Mouse (Mus musculus) limb, embryonic 11.5 days (tissue): ENCODE data around the gene Pak4. TPM values are rescaled to one million over a fixed set of nuclear protein-coding genes. Genes with fewer than 3 reads are reported as not detected.
A peak's percentile ranks its signal among the peaks of the same experiment; 100 is the strongest.

ENCODE experiments used
- ATAC-seq: fragments of 200-750 bp; cut with Nextera tagmentation; 2 replicates; pipeline ENCODE4 v1.8.0; 2017; ENCODE audit warnings: low read depth; ENCODE audit not compliant: insufficient number of reproducible peaks, low FRiP score, low TSS enrichment
- DNase-seq: peaks from one replicate; pipeline ENCODE4 v3.0.0-alpha.2; 2015; ENCODE audit warnings: low spot score
- H3K27ac ChIP-seq: fragments of 300-500 bp; sonication (generic); replicated peaks from 2 replicates; pipeline ENCODE4 v1.5.1; 2014; ENCODE audit warnings: low read depth, mild to moderate bottlenecking, low read length
- H3K27me3 ChIP-seq: fragments of 300-500 bp; sonication (generic); 2 replicates; pipeline ENCODE4 v1.6.1; 2014; ENCODE audit warnings: mild to moderate bottlenecking, low read length, mixed read lengths; ENCODE audit not compliant: control insufficient read depth, insufficient read depth
- H3K36me3 ChIP-seq: fragments of 300-500 bp; sonication (generic); 2 replicates; pipeline ENCODE4 v1.6.1; 2014; ENCODE audit warnings: mild to moderate bottlenecking, low read length, moderate library complexity, mixed read lengths; ENCODE audit not compliant: control insufficient read depth, insufficient read depth
- H3K4me1 ChIP-seq: fragments of 300-500 bp; sonication (generic); 2 replicates; pipeline ENCODE4 v1.6.1; 2014; ENCODE audit warnings: low read length, mixed read lengths; ENCODE audit not compliant: control insufficient read depth, insufficient read depth
- H3K4me2 ChIP-seq: fragments of 300-500 bp; sonication (generic); 2 replicates; pipeline ENCODE4 v1.6.1; 2014; ENCODE audit warnings: low read depth, mild to moderate bottlenecking, moderate library complexity; ENCODE audit not compliant: severe bottlenecking
- H3K4me3 ChIP-seq: fragments of 300-500 bp; sonication (generic); 2 replicates; pipeline ENCODE4 v1.5.1; 2014; ENCODE audit warnings: low read depth, low read length
- H3K9ac ChIP-seq: fragments of 300-500 bp; sonication (generic); 2 replicates; pipeline ENCODE4 v1.6.1; 2014; ENCODE audit warnings: mild to moderate bottlenecking, low read length
- H3K9me3 ChIP-seq: fragments of 300-500 bp; sonication (generic); 2 replicates; pipeline ENCODE4 v1.6.1; 2016; ENCODE audit warnings: low read length; ENCODE audit not compliant: control insufficient read depth
- WGBS: fragments of 180-500 bp; shearing (Covaris S2); extraction: QIAGEN DNeasy Blood & Tissue Kit; methylation state at CpG from one replicate; pipeline ENCODE4 v1.1.7; 2014; 5-methylcytosine and 5-hydroxymethylcytosine counted together
- polyA plus RNA-seq: library from polyadenylated mRNA; unstranded; fragments of >200 nt; fragmentation: Nextera tagmentation; extraction: Ambion mirVana; gene quantifications from 2 replicates; pipeline ENCODE4 v1.2.1, GENCODE M21; 2014

The Pak4 gene
- polyA plus RNA-seq, 1 experiment from 2014 or later = 37.4 TPM

GRCm38 (mm10) chr7:28575597-28575996 is 22.4 kb downstream of the Pak4 start:
- 91% methylated on average over 11 of the region's 11 CpGs for WGBS
- no peak overlapping the region for H3K9ac ChIP-seq
- DNase-seq (no peak), ATAC-seq (no peak)
- no peaks in the 10 kb centered on the region for H3K36me3 ChIP-seq
- no peak overlapping the region for H3K27ac ChIP-seq
- no peaks in the 10 kb centered on the region for H3K4me1 ChIP-seq
- H3K4me2 ChIP-seq = no peak overlapping the region
- H3K27me3 ChIP-seq = no peaks in the 10 kb centered on the region
- no peak overlapping the region for H3K4me3 ChIP-seq
- no peaks in the 10 kb centered on the region for H3K9me3 ChIP-seq

- Histone ChIP-seq H3K4me3 (no peak overlapping the region), H3K9ac (no peak overlapping the region), H3K27me3 (no peaks in the 10 kb centered on the region), H3K4me1 (no peaks in the 10 kb centered on the region), H3K27ac (no peak overlapping the region), H3K4me2 (no peak overlapping the region), H3K36me3 (no peaks in the 10 kb centered on the region), H3K9me3 (no peaks in the 10 kb centered on the region)
- no peak for DNase-seq
- no peak for ATAC-seq
- WGBS = 97% methylated on average over 3 of the region's 3 CpGs
Measured at GRCm38 (mm10) chr7:28573236-28573635, 24.7 kb downstream of the Pak4 start.

DNA sequence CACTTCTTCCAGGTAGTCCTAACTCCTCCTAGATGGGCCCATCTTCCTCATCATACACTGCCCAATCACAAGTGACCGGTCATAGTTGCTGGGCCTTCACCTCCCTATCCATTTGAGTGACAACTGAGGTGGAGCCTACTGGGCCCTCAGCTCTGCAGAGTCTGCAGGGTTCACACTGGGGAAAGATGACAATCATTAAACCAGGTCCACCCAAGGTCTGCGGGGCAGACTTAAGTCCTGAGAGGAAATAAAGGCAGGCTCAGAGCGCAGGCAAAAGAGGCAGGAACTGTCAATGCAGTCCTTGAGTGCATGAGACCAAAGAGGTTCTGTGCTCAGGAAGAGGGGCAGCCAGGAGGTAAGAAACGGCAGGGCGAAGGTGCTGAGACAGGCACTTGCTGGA is 25.3 kb downstream of the Pak4 start:
- H3K9ac ChIP-seq = no peak overlapping the region
- no peak overlapping the region for H3K27ac ChIP-seq
- H3K9me3 ChIP-seq = no peaks in the 10 kb centered on the region
- peaks cover under 1% of the 10 kb centered on the region for H3K36me3 ChIP-seq
- ATAC-seq = no peak
- no peak for DNase-seq
- H3K4me2 ChIP-seq = no peak overlapping the region
- no peak overlapping the region for H3K4me3 ChIP-seq
- WGBS = 85% methylated on average over 5 of the region's 5 CpGs
- H3K4me1 ChIP-seq = no peaks in the 10 kb centered on the region
- no peaks in the 10 kb centered on the region for H3K27me3 ChIP-seq

- no peak overlapping the region for H3K4me2 ChIP-seq
- H3K9me3 ChIP-seq = no peaks in the 10 kb centered on the region
- H3K36me3 ChIP-seq = peaks cover 7% of the 10 kb centered on the region
- DNase-seq = no peak
- no peak overlapping the region for H3K4me3 ChIP-seq
- 0 out of 2 replicates have a peak overlapping the region, but pooled peaks have one; percentile 1 for H3K9ac ChIP-seq
- 49% methylated on average over 5 of the region's 5 CpGs for WGBS
- H3K27ac ChIP-seq = no peak overlapping the region
- no peaks in the 10 kb centered on the region for H3K4me1 ChIP-seq
- no peak for ATAC-seq
- no peaks in the 10 kb centered on the region for H3K27me3 ChIP-seq
Measured at GRCm38 (mm10) chr7:28570982-28571682, 26.9 kb downstream of the Pak4 start.

DNA sequence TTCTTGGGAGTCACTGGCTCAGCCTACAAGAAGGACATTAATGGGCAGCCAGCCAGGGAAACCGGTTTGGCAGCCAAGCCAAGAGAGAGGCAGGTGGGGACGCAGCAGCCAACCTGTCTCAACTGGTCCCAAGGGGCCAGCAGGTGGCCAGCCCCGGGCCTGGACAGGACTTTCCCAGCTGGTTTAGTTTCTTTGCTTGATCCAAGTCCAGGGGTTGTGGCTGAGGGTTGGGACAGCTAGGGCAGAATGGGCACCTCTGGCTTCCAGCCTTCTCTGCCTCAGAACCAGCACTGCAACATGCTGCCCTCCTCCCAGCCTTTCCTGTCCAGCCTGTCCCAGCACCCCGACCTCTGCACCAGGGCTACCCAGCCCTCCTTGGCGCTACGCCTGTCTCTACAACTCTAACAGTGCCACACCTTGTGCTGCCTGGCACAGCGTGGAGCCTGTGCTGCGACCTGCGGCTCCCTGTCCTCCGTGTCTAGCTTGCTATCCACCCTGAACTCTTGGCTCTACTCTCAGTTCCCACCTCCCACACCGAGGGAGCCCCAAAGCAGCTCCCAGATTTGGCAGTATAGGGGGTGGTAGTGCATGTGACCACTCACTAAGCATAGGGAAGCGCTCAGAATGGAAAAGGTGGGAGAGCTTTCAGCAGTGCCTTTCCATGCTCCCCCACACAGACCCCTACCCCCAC is 27.5 kb downstream of the Pak4 start:
- Histone ChIP-seq H3K9me3 (no peaks in the 10 kb centered on the region), H3K9ac (0 out of 2 replicates have a peak overlapping the region, but pooled peaks have one; percentile 1), H3K4me3 (no peak overlapping the region), H3K27me3 (no peaks in the 10 kb centered on the region), H3K4me2 (no peak overlapping the region), H3K27ac (no peak overlapping the region), H3K36me3 (peaks cover 7% of the 10 kb centered on the region), H3K4me1 (no peaks in the 10 kb centered on the region)
- no peak for ATAC-seq
- WGBS = 76% methylated on average over 12 of the region's 12 CpGs
- DNase-seq = no peak

DNA sequence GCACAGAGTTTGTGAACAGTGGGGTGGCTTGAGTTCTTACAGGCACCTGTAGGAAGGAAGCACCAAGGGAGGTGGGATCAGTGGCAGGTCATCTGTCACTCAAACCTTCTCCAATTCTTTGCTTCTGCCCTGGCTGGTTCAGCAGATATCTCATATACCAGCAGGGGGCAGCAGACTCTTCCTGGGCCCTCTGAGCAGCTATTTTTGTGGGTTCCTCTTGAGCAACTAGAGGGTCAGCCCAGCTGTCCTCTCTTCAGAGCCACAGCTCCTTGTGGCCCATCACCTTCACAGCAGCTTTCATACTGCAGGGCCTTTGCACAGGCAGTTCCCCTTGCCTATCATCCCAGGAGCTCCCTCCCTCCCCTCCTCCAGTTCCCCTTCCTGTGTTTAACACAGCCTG is 29.7 kb downstream of the Pak4 start:
- Histone ChIP-seq H3K4me3 (no peak overlapping the region), H3K27me3 (no peaks in the 10 kb centered on the region), H3K4me1 (no peaks in the 10 kb centered on the region), H3K9me3 (no peaks in the 10 kb centered on the region), H3K4me2 (no peak overlapping the region), H3K27ac (no peak overlapping the region), H3K36me3 (peaks cover 21% of the 10 kb centered on the region), H3K9ac (no peak overlapping the region)
- ATAC-seq = no peak
- peak; percentile 70 for DNase-seq

GRCm38 (mm10) chr7:28567539-28567938 is 30.4 kb downstream of the Pak4 start:
- peaks cover 22% of the 10 kb centered on the region for H3K36me3 ChIP-seq
- no peak for DNase-seq
- no peaks in the 10 kb centered on the region for H3K27me3 ChIP-seq
- H3K4me1 ChIP-seq = no peaks in the 10 kb centered on the region
- H3K4me2 ChIP-seq = no peak overlapping the region
- H3K4me3 ChIP-seq = no peak overlapping the region
- 88% methylated on average over 4 of the region's 4 CpGs for WGBS
- no peak overlapping the region for H3K9ac ChIP-seq
- H3K9me3 ChIP-seq = no peaks in the 10 kb centered on the region
- H3K27ac ChIP-seq = no peak overlapping the region
- ATAC-seq = no peak

DNA sequence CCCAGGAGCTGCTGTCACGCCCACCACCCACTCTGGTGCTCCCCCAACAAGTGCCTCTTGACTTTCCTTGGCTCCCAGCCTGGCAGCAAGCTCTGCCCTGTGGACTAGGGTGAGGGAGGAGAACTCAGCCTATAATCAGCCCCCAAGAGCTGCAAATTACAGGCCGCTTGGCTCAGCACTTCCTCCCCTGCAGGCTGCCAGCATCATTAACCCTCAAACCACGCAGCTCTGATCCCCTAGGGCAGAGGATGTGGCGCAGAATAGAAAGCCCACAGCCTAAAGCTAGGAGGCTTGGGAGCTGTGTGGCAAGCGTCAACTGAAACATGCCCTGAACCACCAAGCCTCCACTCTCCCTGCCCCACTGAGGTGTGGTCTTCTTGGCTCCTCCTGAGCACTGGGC is 32.6 kb downstream of the Pak4 start:
- H3K27ac ChIP-seq = no peak overlapping the region
- ATAC-seq (no peak), DNase-seq (no peak)
- H3K4me1 ChIP-seq = no peaks in the 10 kb centered on the region
- no peaks in the 10 kb centered on the region for H3K9me3 ChIP-seq
- H3K36me3 ChIP-seq = peaks cover 30% of the 10 kb centered on the region
- H3K4me3 ChIP-seq = no peak overlapping the region
- no peak overlapping the region for H3K4me2 ChIP-seq
- WGBS = 84% methylated on average over 5 of the region's 5 CpGs
- H3K9ac ChIP-seq = no peak overlapping the region
- H3K27me3 ChIP-seq = no peaks in the 10 kb centered on the region
